Mouse (Mus musculus) midbrain, embryonic 10.5 days (tissue): ENCODE results near the gene Poln. TPM values are rescaled to one million over a fixed set of nuclear protein-coding genes. Genes with fewer than 3 reads are reported as not detected.

Source experiments
- DNase-seq: peaks from one replicate; pipeline ENCODE4 v3.0.0-alpha.2; 2017; ENCODE audit warnings: low spot score
- H3K27ac ChIP-seq: fragments of 300-500 bp; sonication (generic); replicated peaks from 2 replicates; pipeline ENCODE4 v1.5.1; 2016; ENCODE audit warnings: mild to moderate bottlenecking
- H3K27me3 ChIP-seq: fragments of 300-500 bp; sonication (generic); 2 replicates; pipeline ENCODE4 v1.6.1; 2016; ENCODE audit warnings: low read depth, mild to moderate bottlenecking; ENCODE audit not compliant: poor library complexity, severe bottlenecking
- H3K36me3 ChIP-seq: fragments of 300-500 bp; sonication (generic); 2 replicates; pipeline ENCODE4 v1.6.1; 2016; ENCODE audit warnings: mild to moderate bottlenecking, moderate library complexity
- H3K4me1 ChIP-seq: fragments of 300-500 bp; sonication (generic); 2 replicates; pipeline ENCODE4 v1.6.1; 2016
- H3K4me3 ChIP-seq: fragments of 300-500 bp; sonication (generic); 2 replicates; pipeline ENCODE4 v1.5.1; 2016; ENCODE audit warnings: mild to moderate bottlenecking, moderate library complexity
- H3K9me3 ChIP-seq: fragments of 300-500 bp; sonication (generic); replicated peaks from 2 replicates; pipeline ENCODE4 v1.6.1; 2016; ENCODE audit warnings: mild to moderate bottlenecking
- WGBS: fragments of 180-500 bp; shearing (Covaris S2); methylation state at CpG from one replicate; pipeline ENCODE4 v1.1.7; 2016; 5-methylcytosine and 5-hydroxymethylcytosine counted together
- polyA plus RNA-seq: library from polyadenylated mRNA; unstranded; fragments of >200 nt; fragmentation: Nextera tagmentation; extraction: Ambion mirVana; gene quantifications from 2 replicates; pipeline ENCODE4 v1.2.1, GENCODE M21; 2016

The Poln gene
- 0.66 and 1.2 TPM in 2 replicates for polyA plus RNA-seq

DNA sequence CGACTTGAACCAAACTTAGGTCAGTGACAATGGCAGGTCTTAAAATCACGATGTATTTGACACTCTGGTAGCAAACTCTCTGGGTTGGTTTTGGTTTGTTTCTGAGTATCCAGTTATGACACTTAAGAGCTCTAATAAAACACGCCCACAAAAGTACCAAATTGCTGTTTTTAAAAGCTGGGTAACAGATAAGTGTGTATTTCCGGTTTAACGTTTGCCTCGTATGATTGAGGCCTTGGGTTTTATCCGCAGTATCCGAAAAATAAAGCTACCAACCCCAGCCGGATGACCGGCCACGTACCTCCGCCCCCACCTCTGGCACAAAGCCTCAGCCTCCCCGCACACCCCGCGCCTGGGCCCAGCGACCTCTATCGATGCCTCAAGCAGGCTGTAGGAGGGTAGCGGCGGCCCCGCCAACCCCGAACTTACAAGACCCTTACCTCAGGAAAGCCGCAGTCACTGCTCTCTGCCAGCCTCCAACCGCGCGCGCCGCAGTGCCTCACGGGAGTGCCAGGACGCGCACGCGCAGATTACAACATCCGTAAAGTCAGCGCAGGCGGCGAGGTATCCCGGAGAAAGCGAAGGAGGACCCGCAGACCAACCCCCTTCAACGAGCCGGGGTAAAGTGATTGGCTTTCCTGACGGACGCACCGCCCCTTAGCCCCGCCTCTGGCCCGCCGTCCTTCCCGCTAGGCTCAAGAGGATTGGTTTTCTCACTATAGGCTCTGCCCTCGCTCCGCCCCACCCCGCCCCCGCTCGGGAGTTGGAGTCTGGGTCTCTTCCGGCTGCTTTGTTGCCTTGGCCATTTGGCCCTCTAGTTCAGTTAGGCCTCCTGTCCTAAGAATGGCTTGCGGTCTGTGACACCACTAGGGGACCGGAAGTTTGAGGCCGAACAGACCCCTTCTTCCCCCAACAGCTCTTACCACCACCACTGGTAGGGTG lies at the start of gene Poln, which contains the start of gene Haus3:
Gene Poln (minus strand): TSS at position 499 of the 942 bp plus-strand sequence.
Gene Haus3 (minus strand): TSS at position 578 of the 942 bp plus-strand sequence.
- Histone ChIP-seq H3K4me1 (peaks cover 44% of the 10 kb centered on the region), H3K4me3 (peak within 1 kb of the TSS; percentile 82), H3K27me3 (no peaks in the 10 kb centered on the region), H3K36me3 (peaks cover 18% of the 10 kb centered on the region), H3K9me3 (no peaks in the 10 kb centered on the region), H3K27ac (peak within 1 kb of the TSS; percentile 94)
- WGBS, result under 1% methylated on average over 57 of the region's 57 CpGs
- peak; percentile 99 for DNase-seq

GRCm38 (mm10) chr5:34218672-34219071 lies 49.4 kb upstream of the Poln start:
- Histone ChIP-seq H3K36me3 (no peaks in the 10 kb centered on the region), H3K4me1 (no peaks in the 10 kb centered on the region), H3K4me3 (no peak overlapping the region), H3K27ac (no peak overlapping the region), H3K9me3 (no peaks in the 10 kb centered on the region), H3K27me3 (no peaks in the 10 kb centered on the region)
- no peak for DNase-seq
- 80% methylated on average over 5 of the region's 5 CpGs for WGBS

- Histone ChIP-seq H3K36me3 (no peaks in the 10 kb centered on the region), H3K4me1 (no peaks in the 10 kb centered on the region), H3K9me3 (no peaks in the 10 kb centered on the region), H3K27ac (no peak overlapping the region), H3K4me3 (no peak overlapping the region), H3K27me3 (no peaks in the 10 kb centered on the region)
- 72% methylated on average over 9 of the region's 9 CpGs for WGBS
- DNase-seq, result no peak
Observed at GRCm38 (mm10) chr5:34217756-34218155, 48.5 kb upstream of the Poln start.

GRCm38 (mm10) chr5:34216025-34216424 lies 46.8 kb upstream of the Poln start:
- 86% methylated on average over 7 of the region's 7 CpGs for WGBS
- no peak for DNase-seq
- Histone ChIP-seq H3K4me3 (no peak overlapping the region), H3K9me3 (no peaks in the 10 kb centered on the region), H3K4me1 (no peaks in the 10 kb centered on the region), H3K27ac (no peak overlapping the region), H3K36me3 (no peaks in the 10 kb centered on the region), H3K27me3 (no peaks in the 10 kb centered on the region)

DNA sequence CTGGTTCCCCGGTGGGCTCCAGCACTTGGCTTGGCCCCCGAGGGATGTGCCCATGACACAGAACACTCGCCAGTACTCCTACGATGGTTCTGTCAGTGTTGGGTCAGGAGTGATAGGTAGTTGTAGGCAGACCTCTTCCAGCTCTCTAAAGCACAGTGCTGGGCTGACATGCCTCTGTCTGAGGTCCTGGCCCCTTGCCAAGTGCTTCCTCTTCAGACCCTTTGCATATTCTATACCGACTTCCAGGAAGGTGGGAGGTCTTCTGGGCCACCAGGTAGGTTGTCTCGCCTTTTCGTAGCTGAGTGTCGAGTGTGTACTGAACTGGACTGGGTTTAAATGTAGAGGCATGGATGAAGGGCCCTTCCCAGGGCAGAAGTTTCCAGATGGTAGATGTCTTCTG lies 44.4 kb upstream of the Poln start:
- Histone ChIP-seq H3K27ac (no peak overlapping the region), H3K27me3 (no peaks in the 10 kb centered on the region), H3K36me3 (no peaks in the 10 kb centered on the region), H3K4me3 (no peak overlapping the region), H3K9me3 (no peaks in the 10 kb centered on the region), H3K4me1 (no peaks in the 10 kb centered on the region)
- DNase-seq, result no peak
- 88% methylated on average over 8 of the region's 8 CpGs for WGBS

DNA sequence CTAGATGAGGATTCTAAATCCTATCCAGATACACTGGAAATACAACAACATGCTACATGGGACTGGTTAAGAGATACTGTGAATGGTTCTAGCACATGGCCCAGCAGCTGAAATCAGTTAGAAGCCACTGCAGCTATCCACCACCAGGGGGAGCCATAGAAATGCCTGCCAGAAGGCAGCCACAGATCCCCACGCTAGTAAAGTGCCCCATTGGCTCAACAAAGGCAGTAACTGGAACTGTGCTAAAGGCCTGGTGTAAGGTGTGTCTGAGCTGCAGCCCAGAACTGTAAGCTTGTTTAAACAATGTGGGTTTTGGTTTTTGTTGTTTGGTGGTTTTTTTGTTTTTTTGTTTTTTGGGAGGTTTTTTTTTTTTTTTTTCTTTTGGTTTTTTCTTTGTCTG lies 41.0 kb upstream of the Poln start:
- whole genome bisulfite sequencing, result 5% methylated on average over 1 of the region's 1 CpGs
- no peaks in the 10 kb centered on the region for H3K27me3 ChIP-seq
- no peaks in the 10 kb centered on the region for H3K36me3 ChIP-seq
- peak; percentile 76 for DNase-seq
- no peaks in the 10 kb centered on the region for H3K9me3 ChIP-seq
- H3K4me3 ChIP-seq, result no peak overlapping the region
- no peak overlapping the region for H3K27ac ChIP-seq
- 0 out of 2 replicates have a peak, but pooled peaks cover 6% of the 10 kb centered on the region for H3K4me1 ChIP-seq

DNA sequence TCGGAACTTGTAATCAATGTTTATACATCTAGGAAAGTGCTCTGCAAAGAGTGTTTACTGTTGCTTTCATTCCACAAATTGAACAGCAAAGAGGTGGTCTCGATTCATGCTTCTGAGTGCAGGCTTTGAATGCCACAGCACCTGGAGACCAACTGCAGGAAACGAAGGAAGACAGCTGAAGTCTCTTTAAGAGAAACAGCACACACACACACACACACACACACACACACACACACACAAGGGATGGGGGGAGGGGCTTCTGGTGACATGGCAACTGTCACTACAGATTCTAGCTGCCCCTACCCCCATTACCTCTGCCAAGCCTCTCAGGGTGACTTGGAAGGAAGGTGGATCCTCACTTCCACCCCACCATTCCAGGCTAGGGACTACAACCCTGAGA lies 38.3 kb upstream of the Poln start:
- 67% methylated on average over 3 of the region's 3 CpGs for WGBS
- DNase-seq, result no peak
- no peaks in the 10 kb centered on the region for H3K36me3 ChIP-seq
- no peak overlapping the region for H3K27ac ChIP-seq
- H3K4me1 ChIP-seq, result 0 out of 2 replicates have a peak, but pooled peaks cover 6% of the 10 kb centered on the region
- H3K27me3 ChIP-seq, result no peaks in the 10 kb centered on the region
- no peaks in the 10 kb centered on the region for H3K9me3 ChIP-seq
- no peak overlapping the region for H3K4me3 ChIP-seq

- 83% methylated on average over 2 of the region's 2 CpGs for WGBS
Observed at GRCm38 (mm10) chr5:34205788-34206187, 36.5 kb upstream of the Poln start.

DNA sequence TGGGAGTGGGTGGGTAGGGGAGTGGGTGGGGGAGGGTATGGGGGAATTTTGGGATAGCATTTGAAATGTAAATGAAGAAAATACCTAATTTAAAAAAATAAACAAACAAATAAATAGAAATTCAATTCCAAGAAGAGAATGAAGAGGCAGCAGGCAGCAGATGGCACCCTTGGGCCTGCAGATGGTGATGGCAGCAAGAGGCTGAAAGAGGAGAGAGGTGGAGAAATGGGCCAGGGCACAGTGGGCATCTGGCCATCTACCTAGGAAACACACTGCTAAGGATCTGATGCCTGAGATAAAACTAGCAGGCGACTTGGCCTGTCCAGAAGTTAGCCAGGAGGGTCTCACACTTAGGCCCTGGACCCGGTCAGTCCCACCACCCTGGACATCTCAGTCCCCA lies 35.7 kb upstream of the Poln start:
- no peak for DNase-seq
- H3K27ac ChIP-seq, result no peak overlapping the region
- H3K27me3 ChIP-seq, result no peaks in the 10 kb centered on the region
- no peak overlapping the region for H3K4me3 ChIP-seq
- H3K4me1 ChIP-seq, result 0 out of 2 replicates have a peak, but pooled peaks cover 6% of the 10 kb centered on the region
- no peaks in the 10 kb centered on the region for H3K9me3 ChIP-seq
- 90% methylated on average over 2 of the region's 2 CpGs for WGBS
- no peaks in the 10 kb centered on the region for H3K36me3 ChIP-seq

More at GRCm38 (mm10) chr5:34205788-34206187, 36.5 kb upstream of the Poln start:
- DNase-seq, result no peak
- Histone ChIP-seq H3K4me1 (0 out of 2 replicates have a peak, but pooled peaks cover 6% of the 10 kb centered on the region), H3K36me3 (no peaks in the 10 kb centered on the region), H3K27ac (no peak overlapping the region), H3K9me3 (no peaks in the 10 kb centered on the region), H3K27me3 (no peaks in the 10 kb centered on the region), H3K4me3 (no peak overlapping the region)

- DNase-seq, result no peak
- H3K27ac ChIP-seq, result no peak overlapping the region
- H3K4me1 ChIP-seq, result no peaks in the 10 kb centered on the region
- H3K9me3 ChIP-seq, result no peaks in the 10 kb centered on the region
- no peaks in the 10 kb centered on the region for H3K27me3 ChIP-seq
- H3K36me3 ChIP-seq, result no peaks in the 10 kb centered on the region
- H3K4me3 ChIP-seq, result no peak overlapping the region
- WGBS, result 88% methylated on average over 4 of the region's 4 CpGs
Observed at GRCm38 (mm10) chr5:34202006-34202405, 32.8 kb upstream of the Poln start.

DNA sequence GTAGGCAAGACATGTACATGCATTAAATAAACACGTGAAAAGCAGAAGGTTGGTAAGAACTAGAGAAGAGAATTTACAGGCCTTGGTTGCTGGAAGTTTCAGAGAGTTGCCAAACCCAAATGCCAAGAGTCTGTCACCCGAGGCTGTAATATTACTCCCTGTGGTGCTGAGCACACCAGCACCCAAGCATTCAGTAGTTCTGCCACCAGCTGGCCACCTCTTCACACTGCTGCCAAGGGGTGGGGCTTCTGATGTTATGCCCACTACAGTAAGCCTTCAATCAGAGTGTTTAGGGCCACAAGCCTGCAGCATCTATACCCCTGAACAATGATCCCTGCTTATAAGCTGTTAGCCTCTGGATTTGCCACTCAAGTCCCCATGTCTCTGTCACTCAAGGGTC lies 32.1 kb upstream of the Poln start:
- no peaks in the 10 kb centered on the region for H3K27me3 ChIP-seq
- H3K9me3 ChIP-seq, result no peaks in the 10 kb centered on the region
- H3K4me3 ChIP-seq, result no peak overlapping the region
- no peak overlapping the region for H3K27ac ChIP-seq
- 83% methylated on average over 2 of the region's 2 CpGs for WGBS
- DNase-seq, result no peak
- H3K36me3 ChIP-seq, result no peaks in the 10 kb centered on the region
- H3K4me1 ChIP-seq, result no peaks in the 10 kb centered on the region

GRCm38 (mm10) chr5:34198615-34199014 lies 29.4 kb upstream of the Poln start:
- WGBS, result 89% methylated on average over 6 of the region's 6 CpGs
- no peak overlapping the region for H3K27ac ChIP-seq
- H3K27me3 ChIP-seq, result no peaks in the 10 kb centered on the region

GRCm38 (mm10) chr5:34197243-34197642 lies 28.0 kb upstream of the Poln start:
- no peaks in the 10 kb centered on the region for H3K4me1 ChIP-seq
- no peaks in the 10 kb centered on the region for H3K27me3 ChIP-seq
- no peak overlapping the region for H3K4me3 ChIP-seq
- H3K27ac ChIP-seq, result no peak overlapping the region
- no peak for DNase-seq
- H3K9me3 ChIP-seq, result no peaks in the 10 kb centered on the region
- H3K36me3 ChIP-seq, result no peaks in the 10 kb centered on the region
- WGBS, result 89% methylated on average over 4 of the region's 4 CpGs

More at GRCm38 (mm10) chr5:34198615-34199014, 29.4 kb upstream of the Poln start:
- Histone ChIP-seq H3K9me3 (no peaks in the 10 kb centered on the region), H3K4me3 (no peak overlapping the region), H3K4me1 (no peaks in the 10 kb centered on the region), H3K36me3 (no peaks in the 10 kb centered on the region)
- DNase-seq, result no peak
